Mouse (Mus musculus) MEL (cell line): Measurements from ENCODE around the gene Sox6.

Experiments
- EP300 ChIP-seq, 2 experiments: IDR thresholded peaks; 2 replicates each; pipeline ENCODE4 v1.6.1; 2011; ENCODE audit warnings: improper control_type of control experiment in 2 of 2, low read length in 2 of 2, low read depth in 1 of 2, mild to moderate bottlenecking in 1 of 2
- MAFK ChIP-seq: IDR thresholded peaks from 2 replicates; pipeline ENCODE4 v1.6.1; 2011; ENCODE audit warnings: low read depth, mild to moderate bottlenecking, low read length, improper control_type of control experiment, borderline replicate concordance
- MAZ ChIP-seq: IDR thresholded peaks from 2 replicates; pipeline ENCODE4 v1.6.1; 2012; ENCODE audit warnings: low read depth, mild to moderate bottlenecking, inconsistent platforms, low read length, improper control_type of control experiment

GRCm38 (mm10) chr7:115630691-115631090 lies 407.9 kb downstream of the Sox6 start:
- TF ChIP-seq MAFK: no peak
- no peak for TF ChIP-seq MAZ
- TF ChIP-seq EP300 (IDR thresholded peaks at IDR 0.05; ENCODE audit: low read depth in 1 of 2, low read length in 2 of 2): no peak
